Mouse (Mus musculus): ENCODE results near the gene Ranbp1. TPM values are rescaled to one million over a fixed set of nuclear protein-coding genes. Genes with fewer than 3 reads are reported as not detected.

Gene Ranbp1
- polyA plus RNA-seq, 1 experiment from 2014 or later, result 508 TPM

DNA sequence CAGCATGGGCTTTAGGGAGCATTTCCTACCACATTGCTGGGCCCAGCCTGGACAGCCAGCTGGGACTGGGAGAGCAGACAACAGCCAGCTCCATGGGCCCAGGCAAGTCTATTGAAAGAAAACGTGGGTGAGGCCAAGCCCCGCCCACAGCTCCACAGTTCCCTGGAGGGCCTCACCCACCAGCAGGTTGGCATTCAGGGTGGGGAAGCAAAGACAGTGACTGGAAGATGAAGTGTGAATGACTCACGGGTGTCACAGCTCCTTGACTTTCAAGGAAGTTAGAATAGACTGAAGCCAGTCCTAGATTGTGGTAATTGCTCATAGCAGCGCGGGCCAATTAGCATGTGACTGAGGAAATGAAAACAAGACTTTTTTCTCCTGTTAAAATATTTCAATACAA lies 53.5 kb downstream of the Ranbp1 start:
- Histone ChIP-seq H3K4me3 (ENCODE audit: low read length) (no peak overlapping the region), H3K4me1 (ENCODE audit: insufficient read depth, low read length) (peaks cover 26% of the 10 kb centered on the region), H3K9me3 (ENCODE audit: low read length) (no peaks in the 10 kb centered on the region), H3K27ac (ENCODE audit: low read length) (peak overlapping the region; percentile 65), H3K4me2 (replicated peaks; ENCODE audit: low read depth, low read length) (no peak overlapping the region), H3K9ac (replicated peaks; ENCODE audit: low read length) (no peak overlapping the region), H3K27me3 (ENCODE audit: insufficient read depth, low read length) (0 out of 2 replicates have a peak, but pooled peaks cover 3% of the 10 kb centered on the region), H3K36me3 (ENCODE audit: insufficient read depth, low read length) (no peaks in the 10 kb centered on the region)
- ATAC-seq (ENCODE audit: low FRiP score, low TSS enrichment), result peak; percentile 37
- 38% methylated on average over 5 of the region's 5 CpGs for WGBS

DNA sequence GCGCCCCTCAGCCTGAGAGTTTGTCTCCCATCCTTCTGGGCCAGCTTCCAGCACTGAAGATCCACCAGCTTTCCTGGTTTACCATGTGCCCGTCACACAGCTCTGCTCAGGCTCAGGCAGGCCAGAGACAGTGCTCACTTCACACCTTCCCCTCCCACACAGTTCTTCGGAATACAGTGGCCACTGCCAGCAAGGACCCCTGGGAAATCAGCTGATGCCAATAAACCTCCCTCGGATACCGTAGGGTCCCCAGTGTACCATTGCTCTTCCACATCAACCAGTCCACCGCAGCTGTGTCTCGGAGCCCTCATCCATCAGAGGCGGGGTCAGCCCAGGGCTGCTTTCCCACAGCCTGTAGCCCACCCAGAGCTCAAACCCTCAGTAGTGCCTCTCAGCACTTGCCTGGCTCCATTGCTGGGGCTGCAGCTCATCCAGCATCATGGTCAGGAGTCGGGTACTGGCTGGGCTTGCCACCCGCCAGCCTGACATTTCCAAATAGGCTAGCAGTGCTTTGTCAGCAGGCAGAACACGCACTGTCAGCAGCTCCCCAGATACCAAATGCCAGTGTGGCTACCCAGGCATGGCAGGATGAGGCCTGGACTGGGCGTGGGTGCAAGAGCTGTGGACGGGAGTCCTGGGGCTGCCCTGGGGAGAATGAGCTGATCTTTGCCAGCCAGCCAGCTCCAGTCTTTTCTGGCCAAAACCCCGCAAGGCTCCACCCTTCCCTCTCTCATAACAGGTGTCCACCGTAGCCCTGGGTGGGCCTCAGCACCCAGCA lies 54.1 kb downstream of the Ranbp1 start:
- H3K4me3 ChIP-seq (ENCODE audit: low read length), result no peak overlapping the region
- 0 out of 2 replicates have a peak overlapping the region, but pooled peaks have one; percentile 11 for H3K9ac ChIP-seq (replicated peaks; ENCODE audit: low read length)
- ATAC-seq (ENCODE audit: low FRiP score, low TSS enrichment), result peak; percentile 66; the same call in 1 of the 2 replicates
- 0 out of 2 replicates have a peak, but pooled peaks cover 3% of the 10 kb centered on the region for H3K27me3 ChIP-seq (ENCODE audit: insufficient read depth, low read length)
- peak overlapping the region; percentile 65 for H3K27ac ChIP-seq (ENCODE audit: low read length)
- H3K4me1 ChIP-seq (ENCODE audit: insufficient read depth, low read length), result peaks cover 26% of the 10 kb centered on the region
- WGBS, result 45% methylated on average over 15 of the region's 15 CpGs
- no peak overlapping the region for H3K4me2 ChIP-seq (replicated peaks; ENCODE audit: low read depth, low read length)
- H3K9me3 ChIP-seq (ENCODE audit: low read length), result no peaks in the 10 kb centered on the region
- no peaks in the 10 kb centered on the region for H3K36me3 ChIP-seq (ENCODE audit: insufficient read depth, low read length)

DNA sequence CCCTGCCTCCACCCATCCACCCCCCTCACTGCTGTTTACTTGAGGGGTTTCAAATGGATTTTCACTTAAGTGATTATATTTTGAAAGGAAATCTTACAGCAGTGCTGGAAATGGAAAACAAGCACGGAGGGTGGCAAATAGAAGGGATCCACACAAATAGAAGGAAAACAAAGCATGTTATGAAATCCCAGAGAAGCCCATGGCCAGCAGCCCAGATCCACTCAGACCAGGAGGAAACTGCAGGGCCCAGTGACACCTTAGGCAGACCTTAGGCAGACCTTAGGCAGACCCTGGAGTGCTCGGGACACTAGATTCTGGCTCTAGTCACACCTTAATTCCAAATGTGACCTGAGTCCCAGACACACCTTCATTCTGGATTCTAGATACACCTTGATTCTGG lies 57.5 kb downstream of the Ranbp1 start:
- Histone ChIP-seq H3K36me3 (ENCODE audit: insufficient read depth, low read length) (no peaks in the 10 kb centered on the region), H3K27me3 (ENCODE audit: insufficient read depth, low read length) (no peaks in the 10 kb centered on the region), H3K9me3 (ENCODE audit: low read length) (0 out of 2 replicates have a peak, but pooled peaks cover 5% of the 10 kb centered on the region), H3K9ac (replicated peaks; ENCODE audit: low read length) (no peak overlapping the region), H3K27ac (ENCODE audit: low read length) (no peak overlapping the region), H3K4me3 (ENCODE audit: low read length) (no peak overlapping the region), H3K4me1 (ENCODE audit: insufficient read depth, low read length) (peaks cover 27% of the 10 kb centered on the region), H3K4me2 (replicated peaks; ENCODE audit: low read depth, low read length) (no peak overlapping the region)
- 66% methylated on average over 2 of the region's 2 CpGs for WGBS
- ATAC-seq (ENCODE audit: low FRiP score, low TSS enrichment), result no peak

MicroRNAs encoded within 50 kb of the gene (microRNA counts, 519-probe panel; counts per million panel counts)
- 1,765 counts per million, percentile 45 among the panel's probes with 10 or more counts for microRNA mmu-miR-1306

Small RNA genes within 50 kb of the gene (microRNA-seq; reads per million reads assigned to microRNA genes)
- 0.95 reads per million for gene Gm24572
- 192 reads per million, percentile 64 among the genes with 10 or more reads in this experiment for gene Mir1306

Other genes with a start within 250 kb of the Ranbp1 start
- 103 and 104 TPM in 2 replicates for gene Dgcr6, start 195.9 kb downstream of the Ranbp1 start, polyA plus RNA-seq (2015; fragmentation: Nextera tagmentation; extraction: Ambion mirVana)
- gene Prodh, start 158.5 kb downstream of the Ranbp1 start, polyA plus RNA-seq (2015; fragmentation: Nextera tagmentation; extraction: Ambion mirVana), result 22.3 and 23.0 TPM in 2 replicates
- 1.0 and 3.4 TPM in 2 replicates for gene Rtn4r, start 121.1 kb downstream of the Ranbp1 start, polyA plus RNA-seq (2015; fragmentation: Nextera tagmentation; extraction: Ambion mirVana)
- gene Ccdc188, start 30.9 kb downstream of the Ranbp1 start, polyA plus RNA-seq (2015; fragmentation: Nextera tagmentation; extraction: Ambion mirVana), result not detected in 2 replicates
- gene Zdhhc8, start 13.6 kb downstream of the Ranbp1 start, polyA plus RNA-seq (2015; fragmentation: Nextera tagmentation; extraction: Ambion mirVana), result 8.9 and 11.6 TPM in 2 replicates
- 117 and 119 TPM in 2 replicates for gene Trmt2a, start 53 bp downstream of the Ranbp1 start, polyA plus RNA-seq (2015; fragmentation: Nextera tagmentation; extraction: Ambion mirVana)
- 2.1 TPM in 1 of 2 replicates, not detected in the other for gene Gm49776, start 9.6 kb upstream of the Ranbp1 start, polyA plus RNA-seq (2015; fragmentation: Nextera tagmentation; extraction: Ambion mirVana)
- gene Dgcr8, start 40.5 kb upstream of the Ranbp1 start, polyA plus RNA-seq (2015; fragmentation: Nextera tagmentation; extraction: Ambion mirVana), result 30.7 and 33.9 TPM in 2 replicates
- 29.1 and 31.0 TPM in 2 replicates for gene Tango2, start 99.4 kb upstream of the Ranbp1 start, polyA plus RNA-seq (2015; fragmentation: Nextera tagmentation; extraction: Ambion mirVana)
- gene Arvcf, start 99.5 kb upstream of the Ranbp1 start, polyA plus RNA-seq (2015; fragmentation: Nextera tagmentation; extraction: Ambion mirVana), result 31.0 and 31.2 TPM in 2 replicates
- 33.7 and 35.2 TPM in 2 replicates for gene Txnrd2, start 177.7 kb upstream of the Ranbp1 start, polyA plus RNA-seq (2015; fragmentation: Nextera tagmentation; extraction: Ambion mirVana)
- gene Comt, start 178.1 kb upstream of the Ranbp1 start, polyA plus RNA-seq (2015; fragmentation: Nextera tagmentation; extraction: Ambion mirVana), result 119 and 127 TPM in 2 replicates
- 19.1 and 19.7 TPM in 2 replicates for gene Gnb1l, start 250.0 kb upstream of the Ranbp1 start, polyA plus RNA-seq (2015; fragmentation: Nextera tagmentation; extraction: Ambion mirVana)